Mouse (Mus musculus): ENCODE measurements at regions not wholly inside any gene's neighbourhood (a gene's known extent, or its start where the extent isn't known, plus 50 kb on each side); places are given as distances from the start of the nearest gene placed in this dataset.

- no peak for ATAC-seq (ENCODE audit: low TSS enrichment)
Measured at GRCm38 (mm10) chr13:51297231-51297880, 111.1 kb upstream of the S1pr3 start.

GRCm38 (mm10) chr13:51299047-51299760 lies 109.2 kb upstream of the S1pr3 start:
- ATAC-seq (ENCODE audit: low TSS enrichment), result no peak

- no peak for ATAC-seq (ENCODE audit: low TSS enrichment)
Measured at GRCm38 (mm10) chr13:51301476-51301875, 107.0 kb upstream of the S1pr3 start.

- no peak for ATAC-seq (ENCODE audit: low TSS enrichment)
Measured at GRCm38 (mm10) chr13:51303112-51303511, 105.3 kb upstream of the S1pr3 start.

GRCm38 (mm10) chr13:51304631-51305030 lies 103.8 kb upstream of the S1pr3 start:
- no peak for ATAC-seq (ENCODE audit: low TSS enrichment)

- ATAC-seq (ENCODE audit: low TSS enrichment), result no peak
Measured at GRCm38 (mm10) chr13:51309446-51309845, 99.0 kb upstream of the S1pr3 start.

- no peak for ATAC-seq (ENCODE audit: low TSS enrichment)
Measured at GRCm38 (mm10) chr13:51310041-51310440, 98.4 kb upstream of the S1pr3 start.

GRCm38 (mm10) chr13:51311679-51312255 lies 96.7 kb upstream of the S1pr3 start:
- ATAC-seq (ENCODE audit: low TSS enrichment), result no peak

- no peak for ATAC-seq (ENCODE audit: low TSS enrichment)
Measured at GRCm38 (mm10) chr13:51313129-51313850, 95.1 kb upstream of the S1pr3 start.

GRCm38 (mm10) chr13:51314541-51314977 lies 93.9 kb upstream of the S1pr3 start:
- ATAC-seq (ENCODE audit: low TSS enrichment), result 0 out of 2 replicates have a peak, but pooled peaks have one; percentile 44

- ATAC-seq (ENCODE audit: low TSS enrichment), result peak; percentile 57; the same call in 1 of the 2 replicates
Measured at GRCm38 (mm10) chr13:51315008-51315778, 93.2 kb upstream of the S1pr3 start.

- ATAC-seq (ENCODE audit: low TSS enrichment), result no peak
Measured at GRCm38 (mm10) chr13:51315779-51316041, 92.7 kb upstream of the S1pr3 start.

- no peak for ATAC-seq (ENCODE audit: low TSS enrichment)
Measured at GRCm38 (mm10) chr13:51323058-51323715, 85.3 kb upstream of the S1pr3 start.

GRCm38 (mm10) chr13:51324714-51325113 lies 83.7 kb upstream of the S1pr3 start:
- ATAC-seq (ENCODE audit: low TSS enrichment), result no peak

- no peak for ATAC-seq (ENCODE audit: low TSS enrichment)
Measured at GRCm38 (mm10) chr13:51325298-51325697, 83.1 kb upstream of the S1pr3 start.

- no peak for ATAC-seq (ENCODE audit: low TSS enrichment)
Measured at GRCm38 (mm10) chr13:51326128-51326527, 82.3 kb upstream of the S1pr3 start.

GRCm38 (mm10) chr13:51328131-51328970 lies 80.1 kb upstream of the S1pr3 start:
- ATAC-seq (ENCODE audit: low TSS enrichment), result peak; percentile 99

GRCm38 (mm10) chr13:51328971-51329346 lies 79.5 kb upstream of the S1pr3 start:
- ATAC-seq (ENCODE audit: low TSS enrichment), result no peak

- no peak for ATAC-seq (ENCODE audit: low TSS enrichment)
Measured at GRCm38 (mm10) chr13:51329717-51330116, 78.7 kb upstream of the S1pr3 start.

GRCm38 (mm10) chr13:51332271-51332670 lies 76.2 kb upstream of the S1pr3 start:
- ATAC-seq (ENCODE audit: low TSS enrichment), result no peak
